Mouse (Mus musculus) adrenal gland, postnatal 4 days (tissue): ENCODE measurements at regions not wholly inside any gene's neighbourhood (a gene's known extent, or its start where the extent isn't known, plus 50 kb on each side); places are given as distances from the start of the nearest gene placed in this dataset.

Source experiments
- DNase-seq, 2 experiments: peaks; one replicate each; pipeline ENCODE4 v3.0.0; 2021 to 2022; ENCODE audit warnings: low spot score in 2 of 2, mixed read lengths in 2 of 2

DNA sequence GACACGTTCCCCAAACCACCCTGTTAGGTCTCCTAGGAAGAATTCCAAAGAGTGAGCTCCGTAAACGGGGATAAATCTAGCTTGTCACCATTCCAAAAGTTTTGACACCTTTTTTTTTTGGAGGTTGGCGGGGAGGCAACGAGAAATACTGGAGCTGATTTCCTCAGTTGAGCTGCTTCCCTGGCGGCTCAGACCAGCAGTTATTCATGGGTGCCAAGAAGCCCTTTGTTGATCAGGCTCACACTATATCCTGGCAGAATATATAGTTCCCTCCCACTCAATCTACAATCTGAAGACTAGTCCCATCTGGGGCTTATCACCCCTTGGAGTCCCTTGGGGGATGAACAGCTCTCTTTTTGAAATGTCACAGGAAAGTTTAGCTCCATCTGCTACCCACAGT lies 77.5 kb upstream of the Tiam2 start:
- DNase-seq = no peak

GRCm38 (mm10) chr17:3249320-3249719 lies 77.1 kb upstream of the Tiam2 start:
- no peak for DNase-seq

GRCm38 (mm10) chr17:3251176-3251575 lies 75.2 kb upstream of the Tiam2 start:
- no peak for DNase-seq

GRCm38 (mm10) chr17:3251966-3252365 lies 74.4 kb upstream of the Tiam2 start:
- no peak for DNase-seq

GRCm38 (mm10) chr17:3253508-3254176 lies 72.7 kb upstream of the Tiam2 start:
- DNase-seq = peak in 1 of 2 experiments; percentile 22

GRCm38 (mm10) chr17:3256765-3257164 lies 69.6 kb upstream of the Tiam2 start:
- DNase-seq = no peak

- DNase-seq = no peak
Measured at GRCm38 (mm10) chr17:3258811-3259510, 67.4 kb upstream of the Tiam2 start.

- DNase-seq = no peak
Measured at GRCm38 (mm10) chr17:3260796-3261195, 65.6 kb upstream of the Tiam2 start.

- DNase-seq = peak; percentile 40 to 61
Measured at GRCm38 (mm10) chr17:3273108-3274091, 53.0 kb upstream of the Tiam2 start.

- DNase-seq = no peak
Measured at GRCm38 (mm10) chr17:3274449-3275285, 51.7 kb upstream of the Tiam2 start.
